Mouse (Mus musculus) left cerebral cortex, adult 9 months (tissue): ENCODE measurements around the gene Tlr3.

ENCODE experiments used
- DNase-seq, 2 experiments: peaks; one replicate each; pipeline ENCODE4 v3.0.0; 2022; ENCODE audit warnings: low spot score in 2 of 2

Gene Tlr3

DNA sequence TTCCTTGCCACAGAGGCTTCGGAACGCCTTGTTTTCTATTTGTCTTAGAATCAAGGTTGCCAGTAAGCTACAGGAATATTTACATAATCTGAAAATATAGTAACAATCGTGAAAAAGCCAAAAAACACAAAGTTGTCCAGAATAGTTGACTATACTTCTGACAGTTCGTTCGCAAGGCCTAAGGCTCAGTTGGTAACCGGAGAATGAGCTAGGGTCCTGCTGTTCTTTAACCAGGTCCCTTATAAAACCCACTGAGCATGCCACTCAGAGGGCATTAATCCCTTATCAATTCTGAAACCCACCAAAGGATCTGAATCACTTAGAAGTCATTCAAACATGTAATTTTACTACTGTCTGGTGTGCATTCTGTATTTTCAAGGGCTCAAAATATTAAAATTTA lies 55.1 kb downstream of the Tlr3 start:
- no peak for DNase-seq
